Mouse (Mus musculus): Measurements from ENCODE around the gene Ubxn1. TPM values are rescaled to one million over a fixed set of nuclear protein-coding genes. Genes with fewer than 3 reads are reported as not detected.
"Not testable (repeated sequence)": the region's sequence is repeated elsewhere in the genome, so short reads cannot be mapped to it uniquely, and the experiment has no call there.

The Ubxn1 gene
- polyA plus RNA-seq, 1 experiment from 2014 or later, result 162 TPM

- H3K27me3 ChIP-seq (ENCODE audit: control insufficient read depth, insufficient read depth, low read length), result no peaks in the 10 kb centered on the region
- no peaks in the 10 kb centered on the region for H3K9me3 ChIP-seq (ENCODE audit: control insufficient read depth, low read depth, low read length)
- peak; percentile 72; the same call in 1 of the 2 replicates for ATAC-seq (ENCODE audit: insufficient number of reproducible peaks, insufficient read depth, low FRiP score, low read depth)
- H3K4me1 ChIP-seq (ENCODE audit: control insufficient read depth, insufficient read depth, low read length), result no peaks in the 10 kb centered on the region
- no peak within 1 kb of the TSS for H3K4me2 ChIP-seq (replicated peaks; ENCODE audit: low read depth, low read length)
- H3K27ac ChIP-seq (ENCODE audit: low read length), result peak within 1 kb of the TSS; percentile 33; the same call in 1 of the 2 replicates
- H3K9ac ChIP-seq (replicated peaks; ENCODE audit: low read depth, low read length), result no peak within 1 kb of the TSS
- no peak within 1 kb of the TSS for H3K4me3 ChIP-seq (ENCODE audit: low read depth, low read length)
- peaks cover 7% of the 10 kb centered on the region for H3K36me3 ChIP-seq (ENCODE audit: control insufficient read depth, insufficient read depth, low read length)
- 19% methylated on average over 7 of the region's 7 CpGs for WGBS
Measured at GRCm38 (mm10) chr19:8850402-8850901, 20.8 kb upstream of the Ubxn1 start, which contains the start of gene Lrrn4cl. Gene Lrrn4cl, plus strand, starts transcription at chr19:8850768.

- no peaks in the 10 kb centered on the region for H3K4me1 ChIP-seq (ENCODE audit: control insufficient read depth, insufficient read depth, low read length)
- no peaks in the 10 kb centered on the region for H3K27me3 ChIP-seq (ENCODE audit: control insufficient read depth, insufficient read depth, low read length)
- H3K9me3 ChIP-seq (ENCODE audit: control insufficient read depth, low read depth, low read length), result no peaks in the 10 kb centered on the region
- no peak overlapping the region for H3K27ac ChIP-seq (ENCODE audit: low read length)
- H3K9ac ChIP-seq (replicated peaks; ENCODE audit: low read depth, low read length), result no peak overlapping the region
- no peak overlapping the region for H3K4me3 ChIP-seq (ENCODE audit: low read depth, low read length)
- 42% methylated on average over 7 of the region's 7 CpGs for WGBS
- peaks cover 7% of the 10 kb centered on the region for H3K36me3 ChIP-seq (ENCODE audit: control insufficient read depth, insufficient read depth, low read length)
- H3K4me2 ChIP-seq (replicated peaks; ENCODE audit: low read depth, low read length), result no peak overlapping the region
- no peak for ATAC-seq (ENCODE audit: insufficient number of reproducible peaks, insufficient read depth, low FRiP score, low read depth)
Measured at GRCm38 (mm10) chr19:8851639-8852038, 19.7 kb upstream of the Ubxn1 start.

GRCm38 (mm10) chr19:8852236-8852928 lies 18.9 kb upstream of the Ubxn1 start:
- Histone ChIP-seq H3K9ac (replicated peaks; ENCODE audit: low read depth, low read length) (no peak overlapping the region), H3K36me3 (ENCODE audit: control insufficient read depth, insufficient read depth, low read length) (peaks cover 5% of the 10 kb centered on the region), H3K4me2 (replicated peaks; ENCODE audit: low read depth, low read length) (no peak overlapping the region), H3K4me3 (ENCODE audit: low read depth, low read length) (no peak overlapping the region), H3K27me3 (ENCODE audit: control insufficient read depth, insufficient read depth, low read length) (no peaks in the 10 kb centered on the region), H3K4me1 (ENCODE audit: control insufficient read depth, insufficient read depth, low read length) (no peaks in the 10 kb centered on the region), H3K27ac (ENCODE audit: low read length) (no peak overlapping the region), H3K9me3 (ENCODE audit: control insufficient read depth, low read depth, low read length) (no peaks in the 10 kb centered on the region)
- WGBS, result 51% methylated on average over 10 of the region's 10 CpGs
- ATAC-seq (ENCODE audit: insufficient number of reproducible peaks, insufficient read depth, low FRiP score, low read depth), result no peak

- Histone ChIP-seq H3K9me3 (ENCODE audit: control insufficient read depth, low read depth, low read length) (no peaks in the 10 kb centered on the region), H3K36me3 (ENCODE audit: control insufficient read depth, insufficient read depth, low read length) (no peaks in the 10 kb centered on the region; the same call in 1 of the 2 replicates), H3K4me3 (ENCODE audit: low read depth, low read length) (no peak overlapping the region), H3K9ac (replicated peaks; ENCODE audit: low read depth, low read length) (no peak overlapping the region), H3K27ac (ENCODE audit: low read length) (no peak overlapping the region), H3K4me1 (ENCODE audit: control insufficient read depth, insufficient read depth, low read length) (no peaks in the 10 kb centered on the region), H3K27me3 (ENCODE audit: control insufficient read depth, insufficient read depth, low read length) (no peaks in the 10 kb centered on the region), H3K4me2 (replicated peaks; ENCODE audit: low read depth, low read length) (no peak overlapping the region)
- 84% methylated on average over 3 of the region's 3 CpGs for WGBS
- ATAC-seq (ENCODE audit: insufficient number of reproducible peaks, insufficient read depth, low FRiP score, low read depth), result no peak
Measured at GRCm38 (mm10) chr19:8853117-8853516, 18.2 kb upstream of the Ubxn1 start.

GRCm38 (mm10) chr19:8857689-8858088 lies 13.6 kb upstream of the Ubxn1 start:
- no peaks in the 10 kb centered on the region for H3K4me1 ChIP-seq (ENCODE audit: control insufficient read depth, insufficient read depth, low read length)
- no peaks in the 10 kb centered on the region for H3K27me3 ChIP-seq (ENCODE audit: control insufficient read depth, insufficient read depth, low read length)
- WGBS, result 47% methylated on average over 4 of the region's 4 CpGs
- H3K4me3 ChIP-seq (ENCODE audit: low read depth, low read length), result no peak overlapping the region
- H3K9me3 ChIP-seq (ENCODE audit: control insufficient read depth, low read depth, low read length), result no peaks in the 10 kb centered on the region
- no peak overlapping the region for H3K4me2 ChIP-seq (replicated peaks; ENCODE audit: low read depth, low read length)
- H3K36me3 ChIP-seq (ENCODE audit: control insufficient read depth, insufficient read depth, low read length), result no peaks in the 10 kb centered on the region
- H3K9ac ChIP-seq (replicated peaks; ENCODE audit: low read depth, low read length), result no peak overlapping the region
- no peak for ATAC-seq (ENCODE audit: insufficient number of reproducible peaks, insufficient read depth, low FRiP score, low read depth)
- H3K27ac ChIP-seq (ENCODE audit: low read length), result no peak overlapping the region

- Histone ChIP-seq H3K27me3 (ENCODE audit: control insufficient read depth, insufficient read depth, low read length) (no peaks in the 10 kb centered on the region), H3K27ac (ENCODE audit: low read length) (no peak overlapping the region), H3K4me2 (replicated peaks; ENCODE audit: low read depth, low read length) (no peak overlapping the region), H3K4me3 (ENCODE audit: low read depth, low read length) (no peak overlapping the region), H3K9me3 (ENCODE audit: control insufficient read depth, low read depth, low read length) (no peaks in the 10 kb centered on the region), H3K9ac (replicated peaks; ENCODE audit: low read depth, low read length) (no peak overlapping the region), H3K4me1 (ENCODE audit: control insufficient read depth, insufficient read depth, low read length) (no peaks in the 10 kb centered on the region), H3K36me3 (ENCODE audit: control insufficient read depth, insufficient read depth, low read length) (no peaks in the 10 kb centered on the region)
- no peak for ATAC-seq (ENCODE audit: insufficient number of reproducible peaks, insufficient read depth, low FRiP score, low read depth)
- WGBS, result 23% methylated on average over 1 of the region's 1 CpGs
Measured at GRCm38 (mm10) chr19:8859018-8859417, 12.3 kb upstream of the Ubxn1 start.

- ATAC-seq (ENCODE audit: insufficient number of reproducible peaks, insufficient read depth, low FRiP score, low read depth), result no peak
- Histone ChIP-seq H3K27ac (ENCODE audit: low read length) (no peak overlapping the region), H3K4me2 (replicated peaks; ENCODE audit: low read depth, low read length) (no peak overlapping the region), H3K9ac (replicated peaks; ENCODE audit: low read depth, low read length) (no peak overlapping the region), H3K4me3 (ENCODE audit: low read depth, low read length) (no peak overlapping the region), H3K36me3 (ENCODE audit: control insufficient read depth, insufficient read depth, low read length) (no peaks in the 10 kb centered on the region), H3K4me1 (ENCODE audit: control insufficient read depth, insufficient read depth, low read length) (no peaks in the 10 kb centered on the region), H3K9me3 (ENCODE audit: control insufficient read depth, low read depth, low read length) (no peaks in the 10 kb centered on the region), H3K27me3 (ENCODE audit: control insufficient read depth, insufficient read depth, low read length) (no peaks in the 10 kb centered on the region)
- 83% methylated on average over 6 of the region's 6 CpGs for WGBS
Measured at GRCm38 (mm10) chr19:8864265-8864664, 7.0 kb upstream of the Ubxn1 start.

GRCm38 (mm10) chr19:8870381-8870780 lies 915 bp upstream of the Ubxn1 start:
- H3K9ac ChIP-seq (replicated peaks; ENCODE audit: low read depth, low read length); H3K27me3 ChIP-seq (ENCODE audit: control insufficient read depth, insufficient read depth, low read length); ATAC-seq (ENCODE audit: insufficient number of reproducible peaks, insufficient read depth, low FRiP score, low read depth); H3K4me2 ChIP-seq (replicated peaks; ENCODE audit: low read depth, low read length); H3K27ac ChIP-seq (ENCODE audit: low read length); H3K9me3 ChIP-seq (ENCODE audit: control insufficient read depth, low read depth, low read length); H3K4me1 ChIP-seq (ENCODE audit: control insufficient read depth, insufficient read depth, low read length): not testable (repeated sequence)
- Histone ChIP-seq H3K36me3 (ENCODE audit: control insufficient read depth, insufficient read depth, low read length) (peaks cover 22% of the 10 kb centered on the region), H3K4me3 (ENCODE audit: low read depth, low read length) (peak overlapping the region; percentile 64; the same call in 1 of the 2 replicates)
- 77% methylated on average over 3 of the region's 3 CpGs for WGBS
